Mouse (Mus musculus) intestine, embryonic 14.5 days (tissue): ENCODE results near the gene B4galt1. TPM values are rescaled to one million over a fixed set of nuclear protein-coding genes. Genes with fewer than 3 reads are reported as not detected.

Source experiments
- ATAC-seq: fragments of 200-750 bp; cut with Nextera tagmentation; replicated peaks from 2 replicates; pipeline ENCODE4 v1.8.0; 2017; ENCODE audit warnings: low read depth, moderate number of reproducible peaks, moderate TSS enrichment, moderate library complexity; ENCODE audit not compliant: low FRiP score, low TSS enrichment
- DNase-seq: peaks from one replicate; pipeline ENCODE4 v3.0.0-alpha.2; 2018; ENCODE audit warnings: low spot score
- H3K27ac ChIP-seq: fragments of 300-500 bp; sonication (generic); 2 replicates; pipeline ENCODE4 v1.5.1; 2014; ENCODE audit warnings: low read depth, mild to moderate bottlenecking, control low read depth
- H3K27me3 ChIP-seq: fragments of 300-500 bp; sonication (generic); replicated peaks from 2 replicates; pipeline ENCODE4 v1.6.1; 2014; ENCODE audit warnings: low read length, control low read depth; ENCODE audit not compliant: control insufficient read depth, insufficient read depth
- H3K36me3 ChIP-seq: fragments of 300-500 bp; sonication (generic); 2 replicates; pipeline ENCODE4 v1.6.1; 2014; ENCODE audit warnings: low read length, control low read depth; ENCODE audit not compliant: control insufficient read depth, insufficient read depth
- H3K4me1 ChIP-seq: fragments of 300-500 bp; sonication (generic); replicated peaks from 2 replicates; pipeline ENCODE4 v1.6.1; 2014; ENCODE audit warnings: low read length, control low read depth, mixed read lengths; ENCODE audit not compliant: control insufficient read depth, insufficient read depth
- H3K4me2 ChIP-seq: fragments of 300-500 bp; sonication (generic); 2 replicates; pipeline ENCODE4 v1.6.1; 2014; ENCODE audit warnings: low read length
- H3K4me3 ChIP-seq: fragments of 300-500 bp; sonication (generic); 2 replicates; pipeline ENCODE4 v1.5.1; 2014; ENCODE audit warnings: low read depth, low read length, control low read depth, mixed read lengths
- H3K9ac ChIP-seq: fragments of 300-500 bp; sonication (generic); 2 replicates; pipeline ENCODE4 v1.6.1; 2014; ENCODE audit warnings: mild to moderate bottlenecking, low read length
- H3K9me3 ChIP-seq: fragments of 300-500 bp; sonication (generic); 2 replicates; pipeline ENCODE4 v1.6.1; 2016; ENCODE audit warnings: low read length, control low read depth; ENCODE audit not compliant: control insufficient read depth
- WGBS: fragments of 180-500 bp; shearing (Covaris S2); extraction: QIAGEN DNeasy Blood & Tissue Kit; methylation state at CpG from one replicate; pipeline ENCODE4 v1.1.7; 2014; 5-methylcytosine and 5-hydroxymethylcytosine counted together
- polyA plus RNA-seq: library from polyadenylated mRNA; unstranded; fragments of >200 nt; fragmentation: Nextera tagmentation; extraction: Ambion mirVana; gene quantifications from 2 replicates; pipeline ENCODE4 v1.2.1, GENCODE M21; 2014

B4galt1 gene
- polyA plus RNA-seq, 1 experiment from 2014 or later, result 36.7 TPM

DNA sequence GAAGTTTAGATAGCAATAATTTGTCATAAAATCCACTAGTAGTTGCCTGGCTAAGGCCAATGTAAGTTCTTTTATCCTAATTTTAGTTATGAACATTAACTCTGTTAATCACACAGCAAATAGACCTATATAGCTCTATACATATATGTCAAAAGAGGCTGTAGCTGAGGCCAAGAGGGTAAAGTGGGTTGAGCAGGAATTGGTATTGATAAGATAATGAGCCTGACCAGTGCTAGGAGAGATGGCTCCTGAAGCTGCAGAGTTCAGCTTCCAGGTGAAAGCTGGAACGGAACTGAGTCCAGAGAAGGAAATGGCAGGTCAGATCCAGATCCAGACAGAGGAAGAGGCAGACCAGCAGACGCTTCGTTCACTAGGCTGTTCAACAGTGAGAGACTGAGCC, 9.5 kb upstream of the B4galt1 start:
- Histone ChIP-seq H3K36me3 (no peaks in the 10 kb centered on the region), H3K4me3 (no peak overlapping the region), H3K9ac (no peak overlapping the region), H3K27me3 (no peaks in the 10 kb centered on the region), H3K4me2 (no peak overlapping the region), H3K27ac (no peak overlapping the region), H3K4me1 (no peaks in the 10 kb centered on the region), H3K9me3 (no peaks in the 10 kb centered on the region)
- WGBS, result 73% methylated on average over 3 of the region's 3 CpGs
- ATAC-seq (no peak), DNase-seq (no peak)

GRCm38 (mm10) chr4:40861131-40861530, 7.3 kb upstream of the B4galt1 start:
- ATAC-seq, result no peak
- Histone ChIP-seq H3K4me2 (no peak overlapping the region), H3K9ac (no peak overlapping the region), H3K9me3 (no peaks in the 10 kb centered on the region), H3K4me3 (no peak overlapping the region), H3K27me3 (no peaks in the 10 kb centered on the region), H3K4me1 (no peaks in the 10 kb centered on the region), H3K27ac (no peak overlapping the region), H3K36me3 (no peaks in the 10 kb centered on the region)
- 71% methylated on average over 3 of the region's 3 CpGs for WGBS
- DNase-seq, result no peak

GRCm38 (mm10) chr4:40857824-40858346, 4.1 kb upstream of the B4galt1 start:
- Histone ChIP-seq H3K36me3 (no peaks in the 10 kb centered on the region), H3K4me1 (peaks cover 8% of the 10 kb centered on the region; the same call in 1 of the 2 replicates), H3K4me2 (no peak overlapping the region), H3K4me3 (no peak overlapping the region), H3K9ac (no peak overlapping the region), H3K9me3 (no peaks in the 10 kb centered on the region), H3K27ac (no peak overlapping the region), H3K27me3 (no peaks in the 10 kb centered on the region)
- no peak for DNase-seq
- WGBS, result 79% methylated on average over 8 of the region's 8 CpGs
- no peak for ATAC-seq

- H3K27me3 ChIP-seq, result no peaks in the 10 kb centered on the region
- H3K4me1 ChIP-seq, result peaks cover 15% of the 10 kb centered on the region
- no peaks in the 10 kb centered on the region for H3K36me3 ChIP-seq
- H3K27ac ChIP-seq, result no peak overlapping the region
- H3K4me3 ChIP-seq, result no peak overlapping the region
- no peak for DNase-seq
- no peak overlapping the region for H3K9ac ChIP-seq
- no peak overlapping the region for H3K4me2 ChIP-seq
- H3K9me3 ChIP-seq, result no peaks in the 10 kb centered on the region
- ATAC-seq, result no peak
- WGBS, result 53% methylated on average over 6 of the region's 6 CpGs
Measured at GRCm38 (mm10) chr4:40856571-40856970, 2.8 kb upstream of the B4galt1 start.

DNA sequence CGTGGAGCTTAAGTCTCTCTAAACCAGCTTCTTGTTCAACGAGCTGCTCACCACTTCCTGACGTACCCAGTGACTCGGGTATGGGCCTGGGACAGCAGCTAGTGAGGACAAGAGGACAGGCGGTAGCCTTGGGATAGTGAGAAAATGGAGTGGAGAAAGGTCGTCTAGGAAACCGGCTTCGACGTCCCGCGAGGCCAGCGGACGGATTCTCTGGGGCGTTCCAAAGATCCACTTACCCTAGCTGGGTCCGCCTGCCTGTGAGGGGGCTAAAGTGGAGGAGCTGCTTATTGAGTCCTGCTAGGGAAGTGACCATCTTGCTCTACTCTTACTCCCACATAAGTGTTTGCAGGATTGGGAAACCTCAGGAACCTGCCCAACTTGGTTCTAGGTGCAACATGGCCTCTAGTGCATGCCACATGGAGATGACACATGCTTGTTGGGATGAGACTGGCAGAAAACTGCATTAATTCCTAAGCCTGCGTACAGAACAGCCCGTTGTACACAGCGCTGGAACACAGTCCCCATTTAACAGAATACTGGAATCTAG, 655 bp upstream of the B4galt1 start:
- DNase-seq (no peak), ATAC-seq (no peak)
- H3K4me3 ChIP-seq, result peak overlapping the region; percentile 72
- peak overlapping the region; percentile 86 for H3K4me2 ChIP-seq
- 13% methylated on average over 18 of the region's 18 CpGs for WGBS
- peaks cover 29% of the 10 kb centered on the region for H3K4me1 ChIP-seq
- peak overlapping the region; percentile 89 for H3K27ac ChIP-seq
- no peaks in the 10 kb centered on the region for H3K36me3 ChIP-seq
- H3K9ac ChIP-seq, result peak overlapping the region; percentile 63
- no peaks in the 10 kb centered on the region for H3K9me3 ChIP-seq
- no peaks in the 10 kb centered on the region for H3K27me3 ChIP-seq

- H3K27me3 ChIP-seq, result no peaks in the 10 kb centered on the region
- WGBS, result 1% methylated on average over 20 of the region's 20 CpGs
- no peaks in the 10 kb centered on the region for H3K36me3 ChIP-seq
- peak overlapping the region; percentile 86 for H3K4me2 ChIP-seq
- no peaks in the 10 kb centered on the region for H3K9me3 ChIP-seq
- H3K27ac ChIP-seq, result peak overlapping the region; percentile 91
- DNase-seq, result peak; percentile 66
- peak overlapping the region; percentile 86 for H3K9ac ChIP-seq
- no peak for ATAC-seq
- peaks cover 31% of the 10 kb centered on the region for H3K4me1 ChIP-seq
- peak overlapping the region; percentile 72 for H3K4me3 ChIP-seq
Measured at GRCm38 (mm10) chr4:40852861-40853564, 792 bp downstream of the B4galt1 start.

GRCm38 (mm10) chr4:40852249-40852781, 1.5 kb downstream of the B4galt1 start:
- Histone ChIP-seq H3K9ac (peak overlapping the region; percentile 86), H3K4me1 (peaks cover 38% of the 10 kb centered on the region), H3K4me2 (peak overlapping the region; percentile 86), H3K9me3 (no peaks in the 10 kb centered on the region), H3K4me3 (peak overlapping the region; percentile 72), H3K27me3 (no peaks in the 10 kb centered on the region), H3K36me3 (no peaks in the 10 kb centered on the region), H3K27ac (peak overlapping the region; percentile 91)
- DNase-seq (no peak), ATAC-seq (no peak)
- WGBS, result 24% methylated on average over 5 of the region's 5 CpGs

- Histone ChIP-seq H3K9me3 (no peaks in the 10 kb centered on the region), H3K9ac (peak overlapping the region; percentile 86), H3K36me3 (no peaks in the 10 kb centered on the region), H3K4me3 (peak overlapping the region; percentile 72), H3K4me1 (peaks cover 43% of the 10 kb centered on the region), H3K4me2 (peak overlapping the region; percentile 86), H3K27me3 (no peaks in the 10 kb centered on the region), H3K27ac (peak overlapping the region; percentile 91)
- DNase-seq, result no peak
- 31% methylated on average over 4 of the region's 4 CpGs for WGBS
- no peak for ATAC-seq
Measured at GRCm38 (mm10) chr4:40851763-40852248, 2.0 kb downstream of the B4galt1 start.
